Mouse (Mus musculus) hindbrain, postnatal 0 days (tissue): ENCODE results near the gene Zbtb22. TPM values are rescaled to one million over a fixed set of nuclear protein-coding genes. Genes with fewer than 3 reads are reported as not detected.
"Not testable (repeated sequence)": the region's sequence is repeated elsewhere in the genome, so short reads cannot be mapped to it uniquely, and the experiment has no call there.

Experiments used
- ATAC-seq: fragments of 200-750 bp; cut with Nextera tagmentation; 2 replicates; pipeline ENCODE4 v1.8.0; 2017; ENCODE audit warnings: mild to moderate bottlenecking, moderate TSS enrichment, moderate library complexity
- DNase-seq: peaks from one replicate; pipeline ENCODE4 v3.0.0-alpha.2; 2015; ENCODE audit warnings: low spot score
- H3K27ac ChIP-seq: fragments of 300-500 bp; sonication (generic); 2 replicates; pipeline ENCODE4 v1.5.1; 2014; ENCODE audit warnings: mild to moderate bottlenecking
- H3K27me3 ChIP-seq: fragments of 300-500 bp; sonication (generic); 2 replicates; pipeline ENCODE4 v1.6.1; 2014; ENCODE audit warnings: low read length, mixed read lengths; ENCODE audit not compliant: insufficient read depth
- H3K36me3 ChIP-seq: fragments of 300-500 bp; sonication (generic); 2 replicates; pipeline ENCODE4 v1.6.1; 2014; ENCODE audit warnings: low read length, mixed read lengths; ENCODE audit not compliant: insufficient read depth
- H3K4me1 ChIP-seq: fragments of 300-500 bp; sonication (generic); 2 replicates; pipeline ENCODE4 v1.6.1; 2014; ENCODE audit warnings: antibody characterized with exemption, low read length, mixed read lengths; ENCODE audit not compliant: insufficient read depth
- H3K4me2 ChIP-seq: fragments of 300-500 bp; sonication (generic); 2 replicates; pipeline ENCODE4 v1.6.1; 2014; ENCODE audit warnings: low read depth, mild to moderate bottlenecking, low read length, moderate library complexity, mixed read lengths
- H3K4me3 ChIP-seq: fragments of 300-500 bp; sonication (generic); 2 replicates; pipeline ENCODE4 v1.5.1; 2014; ENCODE audit warnings: low read length
- H3K9ac ChIP-seq: fragments of 300-500 bp; sonication (generic); replicated peaks from 2 replicates; pipeline ENCODE4 v1.6.1; 2014; ENCODE audit warnings: mild to moderate bottlenecking, low read length, moderate library complexity, mixed read lengths
- H3K9me3 ChIP-seq: fragments of 300-500 bp; sonication (generic); 2 replicates; pipeline ENCODE4 v1.6.1; 2016; ENCODE audit warnings: low read length, mixed read lengths
- CTCF ChIP-seq: IDR thresholded peaks from 2 replicates; pipeline ENCODE4 v1.5.1; 2016; ENCODE audit warnings: antibody characterized with exemption, control low read depth, low read depth
- WGBS: fragments of 180-500 bp; shearing (Covaris S2); extraction: QIAGEN DNeasy Blood & Tissue Kit; methylation state at CpG from one replicate; pipeline ENCODE4 v1.1.7; 2014; 5-methylcytosine and 5-hydroxymethylcytosine counted together
- polyA plus RNA-seq: library from polyadenylated mRNA; unstranded; fragments of >200 nt; fragmentation: Nextera tagmentation; extraction: Ambion mirVana; gene quantifications from 2 replicates; pipeline ENCODE4 v1.2.1, GENCODE M21; 2015
- total RNA-seq: library from RNA; depleted of rRNA; stranded (reverse); fragments of >200 nt; gene quantifications from 2 replicates; pipeline ENCODE4 v1.2.3, GENCODE M21; 2014

Zbtb22 gene
- total and polyA plus RNA-seq, 2 experiments from 2014 or later = 23.0 to 58.5 TPM

DNA sequence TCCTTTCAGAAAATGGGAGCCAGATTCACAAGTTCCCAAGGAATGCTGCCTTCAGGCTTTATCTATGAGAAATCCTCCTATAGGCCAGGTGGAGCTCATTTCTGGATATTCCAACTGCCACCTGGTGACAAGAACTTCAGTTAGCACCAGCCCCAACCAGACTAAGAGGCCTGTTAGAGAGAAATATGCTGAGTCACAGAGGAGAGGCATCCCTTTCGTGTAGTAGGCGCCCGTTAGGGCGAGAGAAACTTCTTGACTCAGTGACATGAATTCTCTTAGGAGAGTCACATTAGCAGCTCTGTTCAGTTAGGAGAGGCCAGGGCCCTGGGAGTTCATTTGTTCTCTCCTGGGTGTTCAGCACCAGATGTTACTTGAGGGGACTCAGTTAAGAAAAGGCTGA, 16.1 kb upstream of the Zbtb22 start:
- TF ChIP-seq CTCF = no peak
- H3K27ac ChIP-seq = no peak overlapping the region
- DNase-seq (no peak), ATAC-seq (no peak)
- no peaks in the 10 kb centered on the region for H3K27me3 ChIP-seq
- no peaks in the 10 kb centered on the region for H3K36me3 ChIP-seq
- H3K9ac ChIP-seq = no peak overlapping the region
- H3K4me1 ChIP-seq = no peaks in the 10 kb centered on the region
- H3K9me3 ChIP-seq = no peaks in the 10 kb centered on the region
- H3K4me2 ChIP-seq = no peak overlapping the region
- WGBS = 88% methylated on average over 4 of the region's 4 CpGs
- no peak overlapping the region for H3K4me3 ChIP-seq

DNA sequence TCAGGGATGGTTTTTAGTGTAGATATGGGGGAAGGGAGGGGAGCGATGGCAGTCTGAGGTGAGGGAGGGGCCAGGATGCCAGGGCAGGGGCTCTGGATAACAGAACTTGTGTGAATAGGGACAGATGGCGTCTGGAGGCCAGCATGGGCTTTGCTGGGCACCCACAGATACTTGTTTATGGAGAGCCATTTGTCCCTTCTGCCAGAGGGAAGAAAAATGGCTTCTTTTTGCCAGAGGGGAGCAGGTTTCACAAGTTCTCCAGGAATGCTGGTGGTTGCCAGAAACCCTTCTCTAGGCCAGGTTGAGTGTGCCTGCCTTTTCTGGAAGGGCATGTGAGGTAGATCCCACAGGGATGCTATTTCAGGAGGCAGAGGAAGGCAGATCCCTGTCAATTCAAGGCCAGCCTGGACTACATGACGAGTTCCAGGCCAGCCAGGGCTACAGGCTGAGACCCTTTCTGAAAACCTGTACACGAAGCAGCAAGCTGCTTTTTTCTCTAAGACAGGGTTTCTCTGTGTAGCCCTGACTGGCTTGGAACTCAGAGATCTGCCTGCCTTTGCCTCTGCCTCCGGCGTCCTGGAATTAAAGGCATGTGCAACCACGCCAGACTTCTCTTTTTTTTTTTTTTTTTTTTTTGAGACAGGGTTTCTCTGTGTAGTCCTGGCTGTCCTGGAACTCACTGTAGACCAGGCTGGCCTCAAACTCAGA, 15.3 kb upstream of the Zbtb22 start:
- 73% methylated on average over 7 of the region's 7 CpGs for WGBS
- no peak overlapping the region for H3K4me2 ChIP-seq

DNA sequence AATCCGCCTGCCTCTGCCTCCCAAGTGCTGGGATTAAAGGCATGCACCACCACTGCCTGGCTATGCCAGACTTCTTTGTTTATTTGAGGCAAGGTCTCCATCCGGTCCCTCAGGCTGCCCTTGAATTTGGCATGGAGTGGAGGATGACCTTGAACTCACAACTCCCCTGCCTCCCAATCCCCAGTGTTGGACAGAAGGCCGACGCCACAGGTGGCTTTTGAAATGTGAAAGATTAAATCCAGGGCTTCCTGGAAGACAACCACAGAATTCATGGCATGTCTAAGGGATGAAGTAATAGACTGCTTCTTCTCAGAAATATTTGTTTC, 14.8 kb upstream of the Zbtb22 start:
- H3K27ac ChIP-seq = no peak overlapping the region
- H3K4me2 ChIP-seq = no peak overlapping the region
- ATAC-seq (no peak), DNase-seq (no peak)
- no peak overlapping the region for H3K9ac ChIP-seq
- H3K4me1 ChIP-seq = no peaks in the 10 kb centered on the region
- H3K36me3 ChIP-seq = no peaks in the 10 kb centered on the region
- no peak overlapping the region for H3K4me3 ChIP-seq
- no peaks in the 10 kb centered on the region for H3K27me3 ChIP-seq
- TF ChIP-seq CTCF = no peak
- 90% methylated on average over 4 of the region's 4 CpGs for WGBS
- H3K9me3 ChIP-seq = no peaks in the 10 kb centered on the region

More for the DNA sequence above, 15.3 kb upstream of the Zbtb22 start:
- no peak for TF ChIP-seq CTCF
- no peak overlapping the region for H3K9ac ChIP-seq
- no peak for DNase-seq
- H3K27ac ChIP-seq = no peak overlapping the region
- no peaks in the 10 kb centered on the region for H3K27me3 ChIP-seq
- no peak for ATAC-seq
- no peaks in the 10 kb centered on the region for H3K36me3 ChIP-seq
- no peaks in the 10 kb centered on the region for H3K4me1 ChIP-seq
- no peaks in the 10 kb centered on the region for H3K9me3 ChIP-seq
- no peak overlapping the region for H3K4me3 ChIP-seq

DNA sequence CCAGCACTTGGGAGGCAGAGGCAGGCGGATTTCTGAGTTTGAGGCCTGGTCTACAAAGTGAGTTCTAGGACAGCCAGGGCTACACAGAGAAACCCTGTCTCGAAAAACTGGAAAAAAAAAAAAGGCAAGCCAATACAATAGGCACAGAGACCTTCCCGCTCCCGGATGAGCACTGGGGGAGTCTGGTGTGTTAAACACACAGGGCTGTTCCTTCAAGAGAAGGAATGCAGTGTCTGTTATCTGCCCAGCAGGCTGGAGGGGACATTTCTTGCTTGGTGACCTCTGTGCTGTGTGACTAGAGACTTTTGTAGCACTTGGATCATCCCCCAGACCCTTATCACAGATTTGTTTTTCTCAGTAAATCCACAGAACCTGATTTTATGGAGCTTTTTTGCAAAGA, 14.1 kb upstream of the Zbtb22 start:
- 71% methylated on average over 4 of the region's 4 CpGs for whole genome bisulfite sequencing

DNA sequence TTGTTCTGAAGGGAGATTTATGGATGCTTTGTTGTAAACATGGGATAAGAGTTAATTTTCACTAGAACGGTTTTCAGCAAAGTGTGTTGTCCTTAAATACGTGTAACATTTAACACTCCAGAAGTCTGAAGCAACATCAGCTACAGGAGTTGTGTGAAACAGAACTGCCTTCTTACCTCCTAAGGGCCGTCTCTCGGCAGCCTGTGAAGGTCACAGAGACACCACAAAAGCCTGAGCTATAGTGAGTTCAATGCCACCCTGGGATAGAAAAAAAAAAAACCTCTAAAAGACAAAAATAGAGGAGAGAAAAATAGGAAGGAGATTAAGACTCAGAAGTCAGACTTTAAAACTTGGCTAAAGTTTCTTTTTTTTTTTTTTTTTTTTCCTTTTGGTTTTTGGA, 13.6 kb upstream of the Zbtb22 start:
- H3K4me3 ChIP-seq = no peak overlapping the region
- H3K4me1 ChIP-seq = no peaks in the 10 kb centered on the region
- no peak overlapping the region for H3K9ac ChIP-seq
- H3K27ac ChIP-seq = no peak overlapping the region
- ATAC-seq (no peak), DNase-seq (no peak)
- no peaks in the 10 kb centered on the region for H3K27me3 ChIP-seq
- H3K9me3 ChIP-seq = no peaks in the 10 kb centered on the region
- 77% methylated on average over 4 of the region's 4 CpGs for WGBS
- no peaks in the 10 kb centered on the region for H3K36me3 ChIP-seq
- no peak overlapping the region for H3K4me2 ChIP-seq
- TF ChIP-seq CTCF = no peak

More for the DNA sequence above, 14.1 kb upstream of the Zbtb22 start:
- Histone ChIP-seq H3K27me3 (no peaks in the 10 kb centered on the region), H3K9ac (no peak overlapping the region), H3K4me3 (no peak overlapping the region), H3K9me3 (no peaks in the 10 kb centered on the region), H3K36me3 (no peaks in the 10 kb centered on the region), H3K4me2 (no peak overlapping the region), H3K27ac (no peak overlapping the region), H3K4me1 (no peaks in the 10 kb centered on the region)
- DNase-seq (no peak), ATAC-seq (no peak)
- TF ChIP-seq CTCF = no peak

GRCm38 (mm10) chr17:33902491-33902890, 13.2 kb upstream of the Zbtb22 start:
- Histone ChIP-seq H3K27ac (no peak overlapping the region), H3K36me3 (no peaks in the 10 kb centered on the region), H3K9me3 (no peaks in the 10 kb centered on the region), H3K9ac (no peak overlapping the region), H3K4me2 (no peak overlapping the region), H3K4me1 (no peaks in the 10 kb centered on the region), H3K4me3 (no peak overlapping the region), H3K27me3 (no peaks in the 10 kb centered on the region)
- TF ChIP-seq CTCF = no peak
- no peak for ATAC-seq
- DNase-seq = no peak
- 85% methylated on average over 7 of the region's 7 CpGs for WGBS

DNA sequence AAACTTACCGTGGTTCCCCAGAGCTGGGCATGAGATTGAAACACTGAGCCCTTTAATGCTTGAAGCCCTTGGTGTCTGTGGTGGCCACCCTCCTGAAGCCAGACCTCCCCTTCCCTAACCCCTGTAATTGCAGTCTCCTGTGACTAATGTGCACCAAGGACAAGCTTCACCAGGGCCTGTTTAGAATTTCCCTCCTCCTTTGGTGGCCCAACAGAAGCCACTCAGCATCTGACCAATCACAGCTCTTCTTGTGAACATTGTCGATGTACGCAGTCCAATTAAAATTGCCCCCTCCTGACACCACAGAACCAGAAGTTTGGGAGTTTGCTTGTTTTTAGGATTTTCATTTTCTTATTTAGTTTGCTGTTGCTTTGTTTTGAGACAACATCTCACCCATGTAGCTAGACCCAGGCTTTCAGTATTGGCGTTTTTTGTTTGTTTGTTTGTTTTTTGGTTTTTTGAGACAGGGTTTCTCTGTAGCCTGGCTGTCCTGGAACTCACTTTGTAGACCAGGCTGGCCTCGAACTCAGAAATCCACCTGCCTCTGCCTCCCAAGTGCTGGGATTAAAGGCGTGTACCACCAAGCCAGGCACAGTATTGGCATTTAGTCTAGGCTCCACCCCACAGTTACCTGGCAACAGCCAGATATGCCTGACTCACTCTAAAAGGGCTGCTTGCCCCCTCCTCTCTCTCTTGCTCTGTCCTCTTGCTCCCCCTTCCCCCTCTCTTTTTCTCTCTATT, 11.6 kb upstream of the Zbtb22 start:
- not testable (repeated sequence) for H3K4me1 ChIP-seq, H3K4me2 ChIP-seq, H3K9me3 ChIP-seq, H3K27me3 ChIP-seq, H3K27ac ChIP-seq, H3K9ac ChIP-seq, ATAC-seq, DNase-seq, H3K4me3 ChIP-seq, H3K36me3 ChIP-seq
- WGBS = 66% methylated on average over 6 of the region's 6 CpGs

- WGBS = 24% methylated on average over 4 of the region's 4 CpGs
- H3K27me3 ChIP-seq, H3K4me3 ChIP-seq, H3K27ac ChIP-seq, ATAC-seq, H3K9me3 ChIP-seq, H3K36me3 ChIP-seq, H3K4me1 ChIP-seq, H3K4me2 ChIP-seq, DNase-seq, H3K9ac ChIP-seq: not testable (repeated sequence)
Measured at GRCm38 (mm10) chr17:33904835-33905234, 10.9 kb upstream of the Zbtb22 start, which contains the start of gene Platr17. TSS of gene Platr17 (plus strand) at chr17:33905135.
